Mouse (Mus musculus): ENCODE results near the gene Nudt3. TPM values are rescaled to one million over a fixed set of nuclear protein-coding genes. Genes with fewer than 3 reads are reported as not detected.
A peak's percentile ranks its signal among the peaks of the same experiment; 100 is the strongest.

Gene Nudt3
- polyA plus RNA-seq, 1 experiment from 2014 or later: 40.6 TPM

- Histone ChIP-seq H3K9ac (ENCODE audit: low read length) (peak overlapping the region; percentile 76), H3K4me3 (ENCODE audit: low read depth, low read length) (peak overlapping the region; percentile 63), H3K4me1 (replicated peaks; ENCODE audit: control insufficient read depth, insufficient read depth) (0 out of 2 replicates have a peak, but pooled peaks cover 3% of the 10 kb centered on the region), H3K9me3 (ENCODE audit: control insufficient read depth, low read length) (no peaks in the 10 kb centered on the region), H3K4me2 (replicated peaks; ENCODE audit: low read depth) (peak overlapping the region; percentile 98), H3K27ac (replicated peaks) (no peak overlapping the region), H3K36me3 (ENCODE audit: control insufficient read depth, insufficient read depth, low read length) (no peaks in the 10 kb centered on the region), H3K27me3 (ENCODE audit: control insufficient read depth, insufficient read depth, low read length) (no peaks in the 10 kb centered on the region)
- ATAC-seq (ENCODE audit: low FRiP score, low TSS enrichment) (no peak), DNase-seq (ENCODE audit: low spot score) (no peak)
- WGBS: under 1% methylated on average over 13 of the region's 13 CpGs
- TF ChIP-seq EP300 (optimal IDR thresholded peaks at IDR 0.05) (no peak), CTCF (IDR thresholded peaks at IDR 0.05; ENCODE audit: low read depth) (no peak)
Measured at GRCm38 (mm10) chr17:27565942-27566267, 57.4 kb downstream of the Nudt3 start.

DNA sequence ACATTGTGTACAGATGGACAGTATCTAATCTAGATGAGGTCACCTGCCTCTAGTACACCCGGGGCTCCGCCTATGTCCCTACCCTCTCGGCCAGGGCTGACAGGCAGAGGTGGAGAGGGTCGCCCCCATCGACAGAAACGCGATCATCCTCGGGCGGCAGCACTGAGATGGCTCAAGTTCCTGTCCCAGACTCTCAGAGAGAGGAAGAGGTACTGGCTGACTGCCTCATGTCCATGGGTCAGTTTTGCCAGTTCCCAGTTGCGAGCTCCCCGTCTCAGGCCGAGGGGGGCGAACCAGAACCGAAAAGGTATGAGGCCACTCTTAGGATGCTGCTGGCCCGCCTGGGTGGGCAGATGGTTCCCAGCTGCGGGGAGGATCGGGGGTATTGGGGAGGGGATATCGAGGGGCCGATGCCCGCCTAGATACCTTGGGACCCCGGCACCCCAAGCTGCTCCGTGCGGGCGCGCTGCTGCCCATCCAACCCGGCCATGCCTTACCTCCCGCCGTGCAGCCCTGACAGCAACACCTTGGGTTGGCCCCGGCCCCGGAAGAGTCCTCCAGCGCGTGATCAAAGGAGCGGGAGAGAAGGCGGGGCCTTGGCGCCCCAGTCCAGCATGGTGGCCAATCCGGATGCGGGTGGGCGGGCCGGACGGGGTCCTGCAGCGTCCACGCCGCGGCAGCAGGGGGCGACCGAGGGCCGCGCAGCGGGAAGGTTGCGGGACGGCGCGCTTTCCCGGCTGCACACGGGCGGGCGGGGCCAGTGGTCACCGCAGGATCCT is 57.9 kb downstream of the Nudt3 start, which contains the start of gene AI413582:
TSS of gene AI413582 (minus strand) at position 594 of the 779 bp plus-strand sequence.
- H3K4me1 ChIP-seq (replicated peaks; ENCODE audit: control insufficient read depth, insufficient read depth): 0 out of 2 replicates have a peak, but pooled peaks cover 3% of the 10 kb centered on the region
- H3K9me3 ChIP-seq (ENCODE audit: control insufficient read depth, low read length): no peaks in the 10 kb centered on the region
- H3K27me3 ChIP-seq (ENCODE audit: control insufficient read depth, insufficient read depth, low read length): no peaks in the 10 kb centered on the region
- H3K4me2 ChIP-seq (replicated peaks; ENCODE audit: low read depth): peak within 1 kb of the TSS; percentile 98
- peak within 1 kb of the TSS; percentile 80 for H3K27ac ChIP-seq (replicated peaks)
- peak within 1 kb of the TSS; percentile 76 for H3K9ac ChIP-seq (ENCODE audit: low read length)
- ATAC-seq (ENCODE audit: low FRiP score, low TSS enrichment) (peak; percentile 93), DNase-seq (ENCODE audit: low spot score) (peak; percentile 98)
- peak; percentile 96 for TF ChIP-seq CTCF (IDR thresholded peaks at IDR 0.05; ENCODE audit: low read depth)
- TF ChIP-seq EP300 (optimal IDR thresholded peaks at IDR 0.05): no peak
- H3K4me3 ChIP-seq (ENCODE audit: low read depth, low read length): peak within 1 kb of the TSS; percentile 63
- WGBS: under 1% methylated on average over 51 of the region's 58 CpGs
- H3K36me3 ChIP-seq (ENCODE audit: control insufficient read depth, insufficient read depth, low read length): no peaks in the 10 kb centered on the region

DNA sequence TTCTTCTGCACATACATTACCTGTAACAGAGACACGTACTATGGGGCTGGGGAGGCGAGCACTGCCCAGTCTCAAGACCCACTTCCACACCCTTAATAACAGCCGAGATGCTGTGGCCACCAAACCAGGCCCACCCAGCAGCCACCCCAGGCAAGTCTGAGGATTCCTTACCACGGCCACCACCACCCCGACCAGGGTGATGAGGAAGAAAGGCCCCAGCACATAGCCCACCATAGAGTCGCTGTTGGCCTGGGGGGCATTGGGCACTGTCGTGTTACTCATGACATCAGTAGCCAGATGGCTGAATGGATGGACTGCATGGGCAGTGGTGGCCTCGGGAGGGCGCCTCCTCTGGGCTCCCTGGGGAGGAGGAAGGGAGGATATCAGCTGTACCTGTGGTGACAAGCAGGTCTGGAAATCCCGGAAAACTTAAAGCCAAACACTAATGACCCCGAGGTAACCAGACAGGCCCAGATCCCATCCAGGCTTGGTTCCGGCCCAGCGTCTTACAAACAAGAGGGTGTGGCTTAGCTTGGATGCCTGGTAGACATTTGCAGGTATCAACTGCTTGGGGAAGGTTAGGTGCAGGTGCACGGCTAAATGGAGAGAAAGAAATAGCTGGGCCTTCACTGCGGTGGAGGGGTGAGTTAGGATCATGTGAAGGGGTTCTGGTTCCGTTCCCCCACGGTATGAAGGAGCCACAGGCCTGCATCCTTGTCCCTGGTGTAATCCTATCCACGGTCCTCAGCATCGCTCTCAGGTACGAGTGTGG is 58.7 kb downstream of the Nudt3 start:
- Histone ChIP-seq H3K4me1 (replicated peaks; ENCODE audit: control insufficient read depth, insufficient read depth) (0 out of 2 replicates have a peak, but pooled peaks cover 3% of the 10 kb centered on the region), H3K27me3 (ENCODE audit: control insufficient read depth, insufficient read depth, low read length) (no peaks in the 10 kb centered on the region), H3K4me2 (replicated peaks; ENCODE audit: low read depth) (peak overlapping the region; percentile 98), H3K9me3 (ENCODE audit: control insufficient read depth, low read length) (no peaks in the 10 kb centered on the region), H3K9ac (ENCODE audit: low read length) (peak overlapping the region; percentile 76), H3K4me3 (ENCODE audit: low read depth, low read length) (peak overlapping the region; percentile 63), H3K27ac (replicated peaks) (peak overlapping the region; percentile 80), H3K36me3 (ENCODE audit: control insufficient read depth, insufficient read depth, low read length) (no peaks in the 10 kb centered on the region)
- 26% methylated on average over 20 of the region's 20 CpGs for WGBS
- TF ChIP-seq EP300 (optimal IDR thresholded peaks at IDR 0.05) (no peak), CTCF (IDR thresholded peaks at IDR 0.05; ENCODE audit: low read depth) (peak; percentile 60)
- DNase-seq (ENCODE audit: low spot score) (peak; percentile 62), ATAC-seq (ENCODE audit: low FRiP score, low TSS enrichment) (no peak)

DNA sequence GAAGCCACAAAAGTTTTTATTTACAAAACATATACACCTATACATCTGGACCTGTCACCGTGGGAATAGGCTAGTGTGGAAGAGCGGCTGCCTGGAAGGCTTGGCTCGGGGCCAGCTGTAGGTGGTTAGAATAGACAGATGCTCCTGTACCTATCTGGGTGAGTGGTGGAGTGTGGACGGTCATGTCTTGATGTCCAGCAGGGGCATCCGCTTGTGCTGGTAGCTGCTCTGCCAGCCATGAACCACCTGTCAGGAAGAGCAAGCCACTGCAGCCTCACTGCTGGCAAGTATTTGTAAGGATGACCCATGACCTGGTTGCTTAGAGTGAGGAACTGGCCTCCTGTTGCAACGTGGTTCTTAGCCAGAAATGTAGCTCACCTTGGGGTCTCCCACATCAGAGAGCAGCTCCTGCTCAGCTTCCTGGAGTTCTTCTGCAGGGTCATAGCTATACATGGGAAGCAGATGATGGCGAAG is 59.5 kb downstream of the Nudt3 start:
- Histone ChIP-seq H3K9me3 (ENCODE audit: control insufficient read depth, low read length) (no peaks in the 10 kb centered on the region), H3K27me3 (ENCODE audit: control insufficient read depth, insufficient read depth, low read length) (no peaks in the 10 kb centered on the region), H3K36me3 (ENCODE audit: control insufficient read depth, insufficient read depth, low read length) (no peaks in the 10 kb centered on the region), H3K9ac (ENCODE audit: low read length) (no peak overlapping the region), H3K4me2 (replicated peaks; ENCODE audit: low read depth) (no peak overlapping the region), H3K4me1 (replicated peaks; ENCODE audit: control insufficient read depth, insufficient read depth) (0 out of 2 replicates have a peak, but pooled peaks cover 3% of the 10 kb centered on the region), H3K27ac (replicated peaks) (no peak overlapping the region), H3K4me3 (ENCODE audit: low read depth, low read length) (no peak overlapping the region)
- DNase-seq (ENCODE audit: low spot score): no peak
- no peak for ATAC-seq (ENCODE audit: low FRiP score, low TSS enrichment)
- 55% methylated on average over 7 of the region's 7 CpGs for WGBS
- TF ChIP-seq EP300 (optimal IDR thresholded peaks at IDR 0.05): no peak
- TF ChIP-seq CTCF (IDR thresholded peaks at IDR 0.05; ENCODE audit: low read depth): no peak

DNA sequence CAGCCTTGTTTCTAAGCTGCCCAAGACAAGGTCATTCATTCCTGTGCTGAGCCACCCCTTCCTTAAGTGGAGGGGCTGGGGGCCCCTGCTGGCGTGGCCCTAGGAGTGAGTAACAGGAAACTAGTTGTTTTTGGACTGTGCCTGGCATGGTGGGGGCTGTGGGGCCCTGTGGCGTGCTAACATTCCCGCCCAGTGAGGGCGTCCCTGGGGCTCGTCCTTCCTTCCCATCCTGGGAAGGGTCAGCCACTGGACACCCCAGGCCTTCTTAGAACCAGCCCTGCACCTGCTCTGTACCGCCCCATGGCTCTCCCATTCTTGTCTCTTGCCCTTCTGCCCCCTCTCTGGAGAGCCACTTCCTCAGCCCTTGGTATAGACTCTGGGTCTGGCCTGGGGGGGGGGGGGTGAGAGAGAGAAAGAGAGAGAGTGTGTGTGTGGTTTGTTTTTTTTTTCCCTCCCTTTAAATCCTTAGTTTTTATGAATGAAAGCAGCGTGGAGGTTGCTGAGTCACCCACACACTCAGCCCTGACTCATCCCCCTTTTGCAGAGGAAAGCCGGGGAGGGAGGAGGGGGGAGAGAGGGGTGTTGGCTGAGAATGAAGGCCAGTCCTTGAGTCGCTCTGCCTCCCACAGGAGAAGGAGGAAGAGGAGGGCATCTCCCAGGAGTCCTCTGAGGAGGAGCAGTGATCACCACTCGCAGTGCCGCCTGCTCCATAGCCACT is 61.3 kb downstream of the Nudt3 start:
- no peaks in the 10 kb centered on the region for H3K9me3 ChIP-seq (ENCODE audit: control insufficient read depth, low read length)
- WGBS: 33% methylated on average over 9 of the region's 11 CpGs
- H3K4me2 ChIP-seq (replicated peaks; ENCODE audit: low read depth): no peak overlapping the region
- DNase-seq (ENCODE audit: low spot score) (peak; percentile 80), ATAC-seq (ENCODE audit: low FRiP score, low TSS enrichment) (peak; percentile 32; the same call in 1 of the 2 replicates)
- H3K36me3 ChIP-seq (ENCODE audit: control insufficient read depth, insufficient read depth, low read length): no peaks in the 10 kb centered on the region
- H3K4me1 ChIP-seq (replicated peaks; ENCODE audit: control insufficient read depth, insufficient read depth): 0 out of 2 replicates have a peak, but pooled peaks cover 3% of the 10 kb centered on the region
- TF ChIP-seq EP300 (optimal IDR thresholded peaks at IDR 0.05) (no peak), CTCF (IDR thresholded peaks at IDR 0.05; ENCODE audit: low read depth) (no peak)
- no peak overlapping the region for H3K9ac ChIP-seq (ENCODE audit: low read length)
- no peak overlapping the region for H3K27ac ChIP-seq (replicated peaks)
- no peak overlapping the region for H3K4me3 ChIP-seq (ENCODE audit: low read depth, low read length)
- H3K27me3 ChIP-seq (ENCODE audit: control insufficient read depth, insufficient read depth, low read length): no peaks in the 10 kb centered on the region
